Mouse (Mus musculus) skeletal muscle tissue, adult 2 months (tissue): ENCODE results near the gene Olfr361.
"Not testable (repeated sequence)": the region's sequence is repeated elsewhere in the genome, so short reads cannot be mapped to it uniquely, and the experiment has no call there.

Experiments used
- DNase-seq: peaks from one replicate; pipeline ENCODE4 v3.0.0-alpha.2; 2012; ENCODE audit warnings: low read depth, low spot score

The Olfr361 gene

DNA sequence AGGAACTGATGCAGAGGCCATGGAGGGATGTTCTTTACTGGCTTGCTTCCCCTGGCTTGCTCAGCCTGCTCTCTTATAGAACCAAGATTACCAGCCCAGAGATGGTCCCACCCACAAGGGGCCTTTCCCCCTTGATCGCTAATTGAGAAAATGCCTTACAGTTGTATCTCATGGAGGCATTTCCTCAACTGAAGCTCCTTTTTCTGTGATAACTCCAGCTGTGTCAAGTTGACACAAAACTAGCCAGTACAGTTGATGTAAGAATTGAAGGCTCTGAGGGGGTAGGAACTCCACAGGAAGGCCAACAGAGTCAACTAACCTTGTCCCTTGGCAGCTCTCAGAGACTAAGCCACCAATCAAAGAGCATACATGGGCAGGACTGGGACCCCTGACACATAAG, at the start of gene Olfr361:
Olfr361 (minus strand) TSS at position 101 of the 400 bp plus-strand sequence.
- not testable (repeated sequence) for DNase-seq

DNA sequence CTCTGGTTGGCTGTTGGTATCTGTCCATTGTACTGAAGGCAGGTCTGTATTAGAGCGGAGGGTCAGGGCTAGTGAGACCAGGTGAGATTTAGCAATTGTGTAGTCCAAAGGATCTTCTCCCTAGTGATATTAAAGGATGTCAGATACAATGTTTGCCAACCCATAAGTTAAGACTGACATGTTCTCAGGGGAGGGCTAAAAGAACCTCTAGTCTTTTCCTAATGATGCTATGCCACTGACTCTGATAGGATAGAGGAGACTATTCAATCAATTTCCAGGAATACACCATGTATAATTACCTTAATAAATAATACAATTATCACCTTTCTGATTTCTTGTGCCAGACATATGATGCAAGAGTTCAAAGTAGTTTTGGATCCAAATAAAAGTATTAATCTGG, 28.7 kb upstream of the Olfr361 start, which contains the start of gene Olfr362:
Olfr362 (minus strand) TSS at position 101 of the 400 bp plus-strand sequence.
- DNase-seq = no peak

DNA sequence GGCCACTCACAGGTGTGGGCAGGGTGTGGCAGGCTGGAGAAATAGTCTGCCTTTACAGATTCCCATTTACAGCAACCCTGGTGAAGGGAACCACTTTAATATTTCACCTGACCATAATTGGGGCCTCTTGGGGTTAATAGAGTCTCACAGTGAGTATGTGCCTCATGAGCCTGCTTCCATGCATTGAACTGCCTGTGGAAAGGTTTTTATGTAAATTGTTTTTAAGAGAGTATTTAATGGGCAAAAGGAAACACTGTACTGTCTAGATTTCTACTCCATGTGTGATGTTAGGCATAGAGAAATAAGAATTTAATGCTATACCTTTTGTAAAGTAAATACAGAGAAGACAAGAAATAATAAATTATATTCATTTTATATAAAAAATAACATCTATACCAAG, 23.6 kb downstream of the Olfr361 start, which contains the start of gene Olfr360:
Olfr360 (plus strand) TSS at position 301 of the 400 bp plus-strand sequence.
- no peak for DNase-seq
